Mouse (Mus musculus): ENCODE results near the gene Arsa.

DNA sequence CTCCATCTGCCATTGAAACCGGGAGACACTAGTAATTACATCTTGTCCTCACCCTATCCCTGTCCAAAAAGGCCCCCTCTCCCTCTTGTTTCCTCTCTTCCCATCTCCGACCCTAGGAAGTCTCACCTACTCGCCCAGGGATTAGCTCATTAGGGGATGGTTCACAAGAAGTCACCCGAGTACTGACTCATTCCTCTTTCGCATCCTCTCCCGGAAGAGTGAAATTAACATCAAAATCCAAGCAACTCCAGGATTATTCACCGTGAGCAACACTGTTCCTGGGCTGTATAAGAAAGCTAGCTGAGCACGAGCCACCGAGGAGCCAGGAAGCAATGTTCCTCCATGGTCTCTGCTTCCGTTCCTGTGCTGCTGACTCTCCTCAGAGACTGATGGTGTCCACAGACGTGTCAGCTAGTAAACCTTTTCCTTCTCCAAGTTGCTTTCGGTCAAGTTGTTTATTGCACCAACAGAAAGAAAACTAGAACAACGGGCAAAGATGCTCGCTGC lies 11.4 kb upstream of the Arsa start:
- no peak for TF ChIP-seq POLR2A (IDR thresholded peaks at IDR 0.05; ENCODE audit: control insufficient read depth, low read depth, low read length)
- TF ChIP-seq CTCF (IDR thresholded peaks at IDR 0.05; ENCODE audit: control insufficient read depth, insufficient read depth, insufficient replicate concordance, low read depth, low read length), result no peak
